Comparison of ENCODE assay signal across 9 mouse cellular contexts in genomic region chr3:109366411-109366851, GRCm38 (mm10). TPM values are rescaled to one million over a fixed set of nuclear protein-coding genes. Genes with fewer than 3 reads are reported as not detected.
DNase-seq lines count a peak whose midpoint lies in the region; ATAC-seq lines count a peak whose summit lies in the region.
"Had no signal": no experiment of that assay in that cellular context is flagged by ENCODE, and none has a peak within 500 bp of the region (broad histone marks: within the 10 kb centered on the region; RNA-seq: fewer than 3 reads in every experiment).

No protein-coding gene starts in this region.

- no peaks in the 10 kb centered on the region for H3K9me3 ChIP-seq in heart, embryonic 10.5 days
- H3K9me3 ChIP-seq: neural tube, embryonic 13.5 days had no signal

- 49% methylated on average over 7 of the region's 7 CpGs for WGBS in heart, embryonic 10.5 days

- H3K27me3 ChIP-seq in heart, embryonic 10.5 days (ENCODE audit: insufficient read depth, poor library complexity, severe bottlenecking), result no peaks in the 10 kb centered on the region
- H3K27me3 ChIP-seq: neural tube, embryonic 13.5 days had no signal

- no peak; the same call in 1 of the 2 replicates for ATAC-seq in cerebellum, adult (ENCODE audit: insufficient number of reproducible peaks, low FRiP score, low TSS enrichment)

- no peak overlapping the region for H3K4me3 ChIP-seq in heart, embryonic 10.5 days
- H3K4me3 ChIP-seq: neural tube, embryonic 13.5 days had no signal

- peak; percentile 11 for DNase-seq in cerebellum, adult 11-12 months
- peak; percentile 18 to 52 for DNase-seq in left cerebral cortex, postnatal 10 days (ENCODE audit: extremely low spot score in 1 of 2, low spot score in 2 of 2)
- DNase-seq in left cerebral cortex, adult 11 months (ENCODE audit: low spot score), result no peak
- peak; percentile 6 to 13 for DNase-seq in cerebellum, adult 18-20 months
- DNase-seq in heart, embryonic 10.5 days (ENCODE audit: low spot score), result no peak
- peak; percentile 19 for DNase-seq in testis, postnatal 14 days (ENCODE audit: low spot score)
- DNase-seq in spleen, adult 12 weeks (ENCODE audit: low spot score), result no peak

- intact Hi-C loops in left cerebral cortex, postnatal 10 days (cut with DNase I), result no loop called here

- peaks cover 39% of the 10 kb centered on the region for H3K4me1 ChIP-seq in heart, embryonic 10.5 days

- peak overlapping the region; percentile 64; the same call in 1 of the 2 replicates for H3K27ac ChIP-seq in heart, embryonic 10.5 days
- H3K27ac ChIP-seq: neural tube, embryonic 13.5 days had no signal

- H3K36me3 ChIP-seq in heart, embryonic 10.5 days, result no peaks in the 10 kb centered on the region
- H3K36me3 ChIP-seq: neural tube, embryonic 13.5 days had no signal

RNA-seq across cellular contexts. Expression of gene Vav3, which starts 26.0 kb away (rescaled TPM):
- 1 to 10 TPM; 2.8 TPM for total RNA-seq in left cerebral cortex, postnatal 10 days (2021)
- 9.3 and 9.4 TPM in 2 replicates for polyA plus RNA-seq in heart, embryonic 10.5 days (2016; fragmentation: Nextera tagmentation; extraction: Ambion mirVana)

Comparison
In these comparisons a context has a peak if more than half of its experiments do, and no peak if none do; other contexts are left out.
1. DNase-seq: peak in cerebellum, adult 11-12 months (single experiment), left cerebral cortex, postnatal 10 days (2 of 2), cerebellum, adult 18-20 months (2 of 2) and testis, postnatal 14 days (single experiment); none in left cerebral cortex, adult 11 months (single experiment), heart, embryonic 10.5 days (single experiment) and spleen, adult 12 weeks (single experiment).